Comparison of ENCODE assay signal across 32 mouse cellular contexts in the genomic region with DNA sequence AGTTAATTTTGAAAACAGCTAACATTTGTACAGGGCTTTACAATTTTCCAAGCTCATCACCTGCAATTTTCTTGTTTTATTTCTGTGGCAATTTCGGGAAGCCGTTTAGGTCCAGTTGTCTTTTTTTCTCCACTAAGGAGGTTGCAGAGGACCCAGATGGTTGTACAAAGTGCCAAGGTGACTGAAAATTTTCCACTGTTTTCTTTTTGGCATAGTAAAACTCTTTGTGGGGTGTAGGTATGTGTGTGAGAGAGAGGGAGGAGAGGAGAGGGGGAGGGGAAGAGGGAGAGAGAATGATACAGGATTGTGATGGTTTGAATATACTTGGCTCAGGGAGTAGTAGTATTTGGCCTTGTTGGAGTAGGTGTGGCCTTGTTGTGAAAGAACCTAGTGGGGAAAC.
"Had no signal": no experiment of that assay in that cellular context is flagged by ENCODE, and none has a peak within 500 bp of the region (broad histone marks: within the 10 kb centered on the region; RNA-seq: fewer than 3 reads in every experiment).

No protein-coding gene starts in this region.

- H3K27ac ChIP-seq: limb, embryonic 10.5 days; limb, embryonic 12.5 days; limb, embryonic 13.5 days; limb, embryonic 15.5 days; liver, embryonic 12.5 days; liver, embryonic 13.5 days; liver, embryonic 14.5 days; liver, embryonic 15.5 days; lung, embryonic 15.5 days; macrophage; midbrain, embryonic 10.5 days; midbrain, embryonic 12.5 days; midbrain, embryonic 13.5 days; neural tube, embryonic 12.5 days; neural tube, embryonic 13.5 days had no signal

- H3K4me2 ChIP-seq: limb, embryonic 12.5 days; limb, embryonic 15.5 days; liver, embryonic 11.5 days; liver, embryonic 12.5 days; liver, embryonic 13.5 days; liver, embryonic 15.5 days; lung, embryonic 14.5 days; lung, embryonic 15.5 days; midbrain, embryonic 11.5 days; midbrain, embryonic 12.5 days; midbrain, embryonic 13.5 days; neural tube, embryonic 12.5 days; neural tube, embryonic 13.5 days had no signal

- ATAC-seq: liver, embryonic 12.5 days; liver, postnatal 0 days; lung, postnatal 0 days; midbrain, embryonic 13.5 days; midbrain, embryonic 16.5 days had no signal

- H3K9me3 ChIP-seq: limb, embryonic 10.5 days; limb, embryonic 12.5 days; limb, embryonic 13.5 days; limb, embryonic 15.5 days; liver, embryonic 12.5 days; liver, embryonic 13.5 days; liver, embryonic 15.5 days; lung, embryonic 15.5 days; midbrain, embryonic 10.5 days; midbrain, embryonic 12.5 days; midbrain, embryonic 13.5 days; neural tube, embryonic 12.5 days; neural tube, embryonic 13.5 days had no signal

- H3K27me3 ChIP-seq: limb, embryonic 13.5 days; limb, embryonic 15.5 days; liver, embryonic 12.5 days; liver, embryonic 13.5 days; liver, embryonic 15.5 days; lung, embryonic 15.5 days; midbrain, embryonic 12.5 days; midbrain, embryonic 13.5 days; neural tube, embryonic 12.5 days; neural tube, embryonic 13.5 days had no signal

- H3K4me3 ChIP-seq: limb, embryonic 10.5 days; limb, embryonic 12.5 days; limb, embryonic 13.5 days; limb, embryonic 15.5 days; liver, embryonic 12.5 days; liver, embryonic 13.5 days; liver, embryonic 15.5 days; lung, embryonic 15.5 days; megakaryocyte, embryonic 14.5 days; midbrain, embryonic 10.5 days; midbrain, embryonic 12.5 days; midbrain, embryonic 13.5 days; myocyte; neural tube, embryonic 12.5 days; neural tube, embryonic 13.5 days had no signal

- H3K4me1 ChIP-seq: limb, embryonic 10.5 days; limb, embryonic 13.5 days; liver, embryonic 12.5 days; liver, embryonic 13.5 days; liver, embryonic 15.5 days; lung, embryonic 15.5 days; megakaryocyte, embryonic 14.5 days; midbrain, embryonic 10.5 days; midbrain, embryonic 13.5 days; neural tube, embryonic 12.5 days; neural tube, embryonic 13.5 days had no signal

- H3K36me3 ChIP-seq: limb, embryonic 10.5 days; limb, embryonic 12.5 days; limb, embryonic 13.5 days; limb, embryonic 15.5 days; liver, embryonic 12.5 days; liver, embryonic 13.5 days; liver, embryonic 15.5 days; lung, embryonic 15.5 days; midbrain, embryonic 10.5 days; midbrain, embryonic 12.5 days; midbrain, embryonic 13.5 days; neural tube, embryonic 12.5 days; neural tube, embryonic 13.5 days had no signal

- DNase-seq: left cerebral cortex, postnatal 4 days; liver; liver, embryonic 13.5 days; liver, postnatal 0 days; lung, adult 18-20 months; lung, adult 2 months; lung, embryonic 14.5 days; lung, postnatal 10 days; lung, postnatal 14 days; lung, postnatal 36 days; lung, postnatal 4 days; midbrain, embryonic 14.5 days had no signal

- H3K9ac ChIP-seq: limb, embryonic 12.5 days; limb, embryonic 13.5 days; limb, embryonic 15.5 days; liver, embryonic 12.5 days; liver, embryonic 13.5 days; liver, embryonic 14.5 days; liver, embryonic 15.5 days; liver, postnatal 0 days; lung, embryonic 14.5 days; lung, embryonic 15.5 days; midbrain, embryonic 12.5 days; midbrain, embryonic 13.5 days; neural tube, embryonic 12.5 days; neural tube, embryonic 13.5 days had no signal
